Mouse (Mus musculus): ENCODE measurements around the gene Fgf23. TPM values are rescaled to one million over a fixed set of nuclear protein-coding genes. Genes with fewer than 3 reads are reported as not detected.

Fgf23 gene
- polyA plus RNA-seq, 1 experiment from 2014 or later, result not detected

DNA sequence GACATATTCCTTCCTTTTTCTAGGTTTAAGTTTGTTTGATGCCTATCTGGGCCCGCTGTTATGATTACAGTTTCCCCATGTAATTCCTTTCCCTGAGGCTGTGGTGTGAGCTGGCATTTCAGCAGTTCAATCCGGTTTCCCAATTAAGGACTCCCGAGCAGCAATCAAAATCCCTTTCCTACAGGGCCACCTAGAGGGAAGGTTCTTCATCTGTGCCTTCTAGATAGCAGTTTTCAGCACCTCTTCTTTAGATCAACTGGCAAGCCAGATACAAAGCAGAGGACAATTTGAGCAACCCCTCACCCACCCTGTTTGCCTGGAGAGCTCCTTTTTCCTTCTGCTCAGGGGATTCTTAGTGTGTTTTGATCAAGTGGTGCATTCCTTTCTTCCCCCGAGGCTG, 14.0 kb downstream of the Fgf23 start:
- DNase-seq, result no peak
- H3K9ac ChIP-seq, result no peak overlapping the region
- H3K27me3 ChIP-seq, result peaks cover 5% of the 10 kb centered on the region
- no peaks in the 10 kb centered on the region for H3K4me1 ChIP-seq (replicated peaks)
- no peak for ATAC-seq (ENCODE audit: low read depth)
- 0 out of 2 replicates have a peak, but pooled peaks cover 3% of the 10 kb centered on the region for H3K36me3 ChIP-seq
- no peak overlapping the region for H3K4me2 ChIP-seq
- 57% methylated on average over 4 of the region's 4 CpGs for WGBS (ENCODE audit: insufficient replicate concordance)
- no peak overlapping the region for H3K4me3 ChIP-seq (replicated peaks)
- H3K27ac ChIP-seq, result no peak overlapping the region
- H3K9me3 ChIP-seq (replicated peaks), result no peaks in the 10 kb centered on the region

DNA sequence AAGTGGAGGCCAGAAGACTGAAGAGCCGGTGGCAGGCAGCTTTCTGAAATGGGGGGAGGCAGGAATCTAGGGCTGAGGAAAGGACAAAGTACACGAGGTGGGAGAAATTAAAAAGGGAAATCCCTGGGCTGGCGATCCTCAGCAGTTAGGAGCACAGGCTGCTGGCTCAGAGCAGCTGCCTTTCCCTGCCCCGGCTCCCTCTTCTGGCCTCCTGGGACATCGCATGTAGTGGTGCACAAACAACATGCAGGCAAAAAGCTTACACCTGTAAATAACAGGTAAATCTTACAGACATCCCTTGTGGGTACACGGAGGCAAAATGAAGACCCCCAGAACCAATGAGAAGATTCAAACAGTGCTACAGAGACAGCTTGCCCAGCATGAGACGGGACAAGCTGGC, 21.9 kb downstream of the Fgf23 start:
- Histone ChIP-seq H3K9ac (no peak overlapping the region), H3K4me2 (no peak overlapping the region), H3K4me1 (replicated peaks) (no peaks in the 10 kb centered on the region), H3K4me3 (replicated peaks) (no peak overlapping the region), H3K27ac (no peak overlapping the region), H3K36me3 (0 out of 2 replicates have a peak, but pooled peaks cover 3% of the 10 kb centered on the region), H3K27me3 (no peaks in the 10 kb centered on the region), H3K9me3 (replicated peaks) (no peaks in the 10 kb centered on the region)
- ATAC-seq (ENCODE audit: low read depth) (no peak), DNase-seq (no peak)
- 48% methylated on average over 7 of the region's 7 CpGs for WGBS (ENCODE audit: insufficient replicate concordance)

DNA sequence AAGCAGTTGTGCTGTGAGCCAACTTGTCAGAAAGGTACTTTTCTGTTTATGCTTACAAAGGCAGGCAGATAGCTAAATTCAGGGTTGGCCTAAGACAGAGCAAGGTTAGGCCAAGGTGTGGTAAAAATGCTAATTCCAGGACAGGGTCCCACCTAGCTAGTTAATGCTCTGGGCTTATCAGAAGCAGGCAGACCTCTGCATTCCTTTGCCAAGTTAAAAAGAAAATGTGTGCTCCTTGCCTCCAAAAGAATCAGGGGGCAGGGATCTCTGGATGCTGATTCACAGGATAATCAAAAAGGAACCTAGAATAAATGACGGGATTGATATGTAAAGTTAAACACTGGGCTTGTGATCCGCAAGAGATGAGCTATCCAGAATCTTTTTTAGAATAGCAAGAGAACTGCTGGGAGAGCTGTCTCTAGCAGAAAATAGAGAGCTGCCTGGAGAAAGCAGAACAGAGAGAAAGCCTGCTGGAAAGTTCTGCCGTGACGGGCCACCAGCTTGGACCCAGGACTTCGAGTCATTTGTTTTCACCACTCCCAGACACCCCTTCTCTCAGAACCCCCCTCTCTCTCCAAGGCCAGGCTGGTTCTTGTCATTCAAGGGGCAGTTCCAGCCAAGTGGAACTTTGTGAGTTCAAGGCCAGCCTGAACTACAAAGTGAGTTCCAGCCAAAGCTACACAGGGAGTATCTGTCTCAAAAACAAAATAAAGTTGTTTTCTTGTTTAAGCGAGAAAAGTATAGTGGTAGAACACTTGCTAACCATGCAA, 31.0 kb downstream of the Fgf23 start:
- H3K27me3 ChIP-seq, result peaks cover 7% of the 10 kb centered on the region; the same call in 1 of the 2 replicates
- no peak overlapping the region for H3K4me2 ChIP-seq
- peaks cover 3% of the 10 kb centered on the region for H3K4me1 ChIP-seq (replicated peaks)
- ATAC-seq (ENCODE audit: low read depth) (no peak), DNase-seq (no peak)
- no peaks in the 10 kb centered on the region for H3K36me3 ChIP-seq
- 77% methylated on average over 6 of the region's 6 CpGs for WGBS (ENCODE audit: insufficient replicate concordance)
- H3K27ac ChIP-seq, result no peak overlapping the region
- no peaks in the 10 kb centered on the region for H3K9me3 ChIP-seq (replicated peaks)
- no peak overlapping the region for H3K4me3 ChIP-seq (replicated peaks)
- no peak overlapping the region for H3K9ac ChIP-seq

DNA sequence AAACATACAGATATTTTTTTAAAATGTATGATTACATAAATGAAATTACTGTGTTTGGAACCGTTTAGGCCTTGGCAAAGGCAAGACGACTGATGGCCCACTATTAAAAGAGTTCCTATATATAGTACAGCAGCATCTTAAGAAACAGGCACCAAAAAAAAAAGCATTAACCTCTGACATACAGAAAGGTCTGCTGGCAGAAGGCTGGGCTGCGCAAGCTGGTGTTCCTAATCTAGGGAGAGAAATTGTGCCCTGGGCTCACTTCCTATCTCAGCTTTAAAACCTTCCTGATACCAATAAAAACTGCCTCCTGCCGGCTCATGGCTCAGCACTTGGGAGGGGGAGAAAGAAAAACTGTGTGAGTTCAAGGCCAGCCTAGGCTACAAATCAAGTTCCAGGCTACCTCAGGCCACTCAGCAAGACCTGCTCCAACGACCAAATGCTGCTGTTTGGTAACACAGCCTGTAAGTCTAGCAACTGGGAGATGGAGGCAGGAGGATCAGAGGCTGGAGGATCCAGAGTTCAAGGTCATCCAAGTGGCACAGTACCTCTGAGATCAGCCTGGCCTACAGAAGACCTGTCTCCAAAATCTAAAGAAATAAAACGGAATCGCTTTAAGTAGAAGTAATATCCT, 31.8 kb downstream of the Fgf23 start:
- Histone ChIP-seq H3K9me3 (replicated peaks) (no peaks in the 10 kb centered on the region), H3K9ac (no peak overlapping the region), H3K27ac (no peak overlapping the region), H3K27me3 (peaks cover 13% of the 10 kb centered on the region), H3K4me2 (no peak overlapping the region), H3K4me1 (replicated peaks) (peaks cover 6% of the 10 kb centered on the region), H3K36me3 (no peaks in the 10 kb centered on the region), H3K4me3 (replicated peaks) (no peak overlapping the region)
- DNase-seq (no peak), ATAC-seq (ENCODE audit: low read depth) (no peak)
- 60% methylated on average over 7 of the region's 7 CpGs for WGBS (ENCODE audit: insufficient replicate concordance)

DNA sequence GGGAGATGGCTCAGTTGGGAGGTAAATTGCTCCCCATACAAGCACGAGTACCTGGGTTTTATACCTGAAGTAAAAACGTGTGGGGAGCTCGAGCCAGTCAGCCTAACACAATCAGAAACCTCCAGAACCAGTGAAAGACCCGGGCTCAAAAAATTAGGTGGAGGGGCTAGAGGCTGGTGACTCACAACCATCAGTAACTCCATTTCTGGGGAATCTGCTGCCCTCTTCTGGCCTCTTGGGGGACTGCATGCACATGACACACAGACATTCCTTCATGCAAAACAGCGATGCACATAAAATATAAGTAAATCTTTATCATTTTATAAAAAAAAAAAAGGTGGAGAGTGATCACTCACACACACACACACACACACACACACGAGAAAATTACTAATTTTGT, 32.4 kb downstream of the Fgf23 start:
- no peaks in the 10 kb centered on the region for H3K36me3 ChIP-seq
- H3K4me1 ChIP-seq (replicated peaks), result peaks cover 10% of the 10 kb centered on the region
- WGBS (ENCODE audit: insufficient replicate concordance), result 45% methylated on average over 6 of the region's 6 CpGs
- H3K9me3 ChIP-seq (replicated peaks), result no peaks in the 10 kb centered on the region
- no peak for ATAC-seq (ENCODE audit: low read depth)
- no peak overlapping the region for H3K4me2 ChIP-seq
- peak; percentile 4 for DNase-seq
- H3K27ac ChIP-seq, result no peak overlapping the region
- peaks cover 17% of the 10 kb centered on the region for H3K27me3 ChIP-seq
- no peak overlapping the region for H3K4me3 ChIP-seq (replicated peaks)
- no peak overlapping the region for H3K9ac ChIP-seq

DNA sequence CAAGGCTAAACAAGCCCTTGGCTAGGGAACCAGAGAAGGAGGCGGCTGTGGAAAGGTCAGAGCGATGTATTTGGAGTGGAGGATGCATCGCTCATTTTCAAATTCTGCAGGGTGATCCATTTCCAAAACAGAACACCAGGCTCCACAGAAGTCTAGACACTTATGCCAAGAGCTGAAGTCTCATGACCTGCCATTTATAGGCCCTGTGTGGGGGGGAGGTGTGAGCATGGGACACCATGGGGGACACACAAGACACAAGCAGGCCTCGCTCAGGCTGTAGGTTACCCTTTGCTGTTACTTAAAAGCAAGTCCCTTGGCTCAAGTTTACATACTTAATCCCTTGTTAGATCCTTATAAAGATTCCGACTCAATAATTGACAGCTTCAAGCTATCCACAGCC, 33.5 kb downstream of the Fgf23 start:
- H3K4me1 ChIP-seq (replicated peaks), result peaks cover 10% of the 10 kb centered on the region

DNA sequence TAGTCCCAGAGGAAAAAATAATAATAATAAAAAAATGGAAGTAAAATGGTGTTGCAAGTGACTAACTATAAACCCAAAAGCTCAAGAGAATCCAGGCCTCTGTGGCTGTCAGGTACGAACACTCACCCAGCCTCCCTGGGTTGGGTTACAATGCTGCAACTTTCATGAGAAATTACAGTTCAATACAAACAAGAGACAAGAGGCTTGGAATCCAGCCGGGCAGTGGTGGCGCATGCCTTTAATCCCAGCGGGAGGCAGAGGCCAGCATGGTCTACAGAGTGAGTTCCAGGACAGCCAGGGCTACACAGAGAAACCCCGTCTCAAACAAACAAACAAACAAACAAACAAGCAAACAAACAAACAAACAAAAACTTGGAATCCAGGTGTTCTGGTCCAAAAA, 34.0 kb downstream of the Fgf23 start:
- no peak overlapping the region for H3K27ac ChIP-seq
- peaks cover 10% of the 10 kb centered on the region for H3K4me1 ChIP-seq (replicated peaks)
- no peak for DNase-seq
- no peak overlapping the region for H3K4me2 ChIP-seq
- no peaks in the 10 kb centered on the region for H3K9me3 ChIP-seq (replicated peaks)
- peaks cover 33% of the 10 kb centered on the region for H3K27me3 ChIP-seq
- no peak overlapping the region for H3K4me3 ChIP-seq (replicated peaks)
- WGBS (ENCODE audit: insufficient replicate concordance), result 68% methylated on average over 5 of the region's 5 CpGs
- H3K36me3 ChIP-seq, result no peaks in the 10 kb centered on the region
- ATAC-seq (ENCODE audit: low read depth), result no peak
- H3K9ac ChIP-seq, result no peak overlapping the region

More for the DNA sequence above, 33.5 kb downstream of the Fgf23 start:
- WGBS (ENCODE audit: insufficient replicate concordance), result 81% methylated on average over 5 of the region's 5 CpGs
- no peak for DNase-seq
- Histone ChIP-seq H3K36me3 (no peaks in the 10 kb centered on the region), H3K9ac (no peak overlapping the region), H3K4me2 (no peak overlapping the region), H3K4me3 (replicated peaks) (no peak overlapping the region), H3K9me3 (replicated peaks) (no peaks in the 10 kb centered on the region), H3K27me3 (peaks cover 28% of the 10 kb centered on the region), H3K27ac (no peak overlapping the region)
- no peak for ATAC-seq (ENCODE audit: low read depth)

DNA sequence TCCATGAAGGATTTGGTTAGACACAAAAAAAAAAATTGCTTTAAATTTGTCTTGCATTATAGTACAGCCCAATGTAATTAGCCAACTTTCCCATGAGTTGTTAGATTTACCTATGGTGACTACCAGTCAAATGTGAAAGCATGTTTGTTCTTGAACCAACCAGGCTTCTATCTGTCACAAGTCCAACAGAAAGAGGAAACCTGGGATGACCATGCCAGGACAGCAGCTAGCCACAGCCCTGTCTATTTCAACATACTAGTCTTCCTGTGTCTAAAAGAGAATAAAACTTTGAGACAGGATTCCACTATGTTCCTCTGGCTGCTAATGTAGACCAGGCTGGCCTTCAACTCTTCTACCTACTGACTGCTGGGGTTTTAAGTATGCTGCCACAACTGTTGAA, 34.7 kb downstream of the Fgf23 start:
- DNase-seq (no peak), ATAC-seq (ENCODE audit: low read depth) (no peak)
- no peak overlapping the region for H3K9ac ChIP-seq
- no peaks in the 10 kb centered on the region for H3K9me3 ChIP-seq (replicated peaks)
- no peak overlapping the region for H3K4me3 ChIP-seq (replicated peaks)
- peaks cover 40% of the 10 kb centered on the region for H3K27me3 ChIP-seq
- no peaks in the 10 kb centered on the region for H3K36me3 ChIP-seq
- H3K27ac ChIP-seq, result no peak overlapping the region
- no peak overlapping the region for H3K4me2 ChIP-seq
- peaks cover 10% of the 10 kb centered on the region for H3K4me1 ChIP-seq (replicated peaks)

DNA sequence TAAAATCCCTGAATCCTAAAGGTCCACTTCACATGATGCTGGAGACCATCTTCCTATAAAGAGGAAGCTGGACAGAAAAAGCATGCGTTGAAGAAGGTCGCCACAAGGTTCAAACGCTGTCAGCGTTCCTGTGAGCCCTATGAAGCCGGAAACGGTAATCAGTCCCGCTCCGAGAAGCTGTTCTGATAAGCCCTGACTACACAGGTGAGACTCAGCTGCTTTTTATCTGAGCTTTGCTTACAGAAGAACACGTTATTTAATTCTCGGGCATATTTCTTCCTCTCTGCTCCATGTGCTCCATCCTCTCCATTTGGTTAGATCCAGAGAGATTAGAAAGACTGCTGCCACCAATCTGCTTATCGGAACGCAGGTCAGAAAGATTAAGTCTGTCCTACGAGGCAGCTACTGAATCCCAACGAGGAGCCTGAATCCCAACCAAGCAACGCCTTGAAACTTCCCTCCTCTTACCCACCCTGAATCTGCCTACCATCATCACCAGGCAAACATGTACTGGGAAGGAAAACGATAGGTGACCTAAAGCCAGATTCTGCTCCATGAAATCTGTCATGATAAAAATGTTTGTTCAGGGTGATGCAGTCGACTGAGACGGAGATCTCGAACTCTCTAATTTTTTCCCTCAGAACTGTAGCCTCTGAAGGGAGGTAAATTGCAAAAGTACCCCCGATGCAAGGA, 35.8 kb downstream of the Fgf23 start:
- H3K27ac ChIP-seq, result no peak overlapping the region
- H3K27me3 ChIP-seq, result peaks cover 40% of the 10 kb centered on the region
- H3K9ac ChIP-seq, result peak overlapping the region; percentile 43; the same call in 1 of the 2 replicates
- no peak for ATAC-seq (ENCODE audit: low read depth)
- no peak for DNase-seq
- H3K4me3 ChIP-seq (replicated peaks), result peak overlapping the region; percentile 58
- H3K9me3 ChIP-seq (replicated peaks), result no peaks in the 10 kb centered on the region
- WGBS (ENCODE audit: insufficient replicate concordance), result 14% methylated on average over 20 of the region's 20 CpGs
- peak overlapping the region; percentile 68 for H3K4me2 ChIP-seq
- H3K36me3 ChIP-seq, result no peaks in the 10 kb centered on the region
- peaks cover 10% of the 10 kb centered on the region for H3K4me1 ChIP-seq (replicated peaks)

DNA sequence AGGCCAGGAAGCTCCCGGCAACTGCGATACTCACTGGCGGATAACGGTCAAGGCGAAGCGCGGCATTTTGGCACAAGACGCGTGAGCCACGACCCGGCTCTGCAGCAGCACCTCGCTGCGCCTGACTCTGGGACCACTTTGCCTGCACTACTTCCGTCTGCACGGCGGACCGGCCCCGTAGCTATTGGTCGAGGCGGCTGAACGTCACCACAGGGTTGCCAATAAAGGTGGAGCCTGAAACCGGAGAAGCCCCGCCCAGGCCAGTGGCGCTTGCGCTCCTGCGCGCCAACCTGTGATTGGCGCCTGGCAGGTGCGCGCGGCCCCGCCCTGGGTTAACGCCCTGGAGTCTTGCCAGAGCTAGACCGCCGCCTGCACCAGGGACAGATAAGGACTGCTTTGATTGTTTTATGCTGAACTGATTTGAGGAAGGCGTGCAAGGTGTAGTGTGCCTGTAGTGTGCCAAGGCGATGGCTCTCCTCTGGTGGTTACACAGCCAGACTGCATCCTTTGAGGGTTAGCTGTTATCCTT, 36.8 kb downstream of the Fgf23 start, which contains the start of gene Tigar:
Gene Tigar, minus strand, starts transcription at position 156 of the 529 bp plus-strand sequence.
- ATAC-seq (ENCODE audit: low read depth), result peak; percentile 96
- peak within 1 kb of the TSS; percentile 58 for H3K4me3 ChIP-seq (replicated peaks)
- H3K4me1 ChIP-seq (replicated peaks), result peaks cover 10% of the 10 kb centered on the region
- no peaks in the 10 kb centered on the region for H3K36me3 ChIP-seq
- peak within 1 kb of the TSS; percentile 43; the same call in 1 of the 2 replicates for H3K9ac ChIP-seq
- H3K27ac ChIP-seq, result no peak within 1 kb of the TSS
- under 1% methylated on average over 37 of the region's 37 CpGs for WGBS (ENCODE audit: insufficient replicate concordance)
- no peaks in the 10 kb centered on the region for H3K9me3 ChIP-seq (replicated peaks)
- H3K27me3 ChIP-seq, result peaks cover 41% of the 10 kb centered on the region
- H3K4me2 ChIP-seq, result peak within 1 kb of the TSS; percentile 68
- peak; percentile 74 for DNase-seq

DNA sequence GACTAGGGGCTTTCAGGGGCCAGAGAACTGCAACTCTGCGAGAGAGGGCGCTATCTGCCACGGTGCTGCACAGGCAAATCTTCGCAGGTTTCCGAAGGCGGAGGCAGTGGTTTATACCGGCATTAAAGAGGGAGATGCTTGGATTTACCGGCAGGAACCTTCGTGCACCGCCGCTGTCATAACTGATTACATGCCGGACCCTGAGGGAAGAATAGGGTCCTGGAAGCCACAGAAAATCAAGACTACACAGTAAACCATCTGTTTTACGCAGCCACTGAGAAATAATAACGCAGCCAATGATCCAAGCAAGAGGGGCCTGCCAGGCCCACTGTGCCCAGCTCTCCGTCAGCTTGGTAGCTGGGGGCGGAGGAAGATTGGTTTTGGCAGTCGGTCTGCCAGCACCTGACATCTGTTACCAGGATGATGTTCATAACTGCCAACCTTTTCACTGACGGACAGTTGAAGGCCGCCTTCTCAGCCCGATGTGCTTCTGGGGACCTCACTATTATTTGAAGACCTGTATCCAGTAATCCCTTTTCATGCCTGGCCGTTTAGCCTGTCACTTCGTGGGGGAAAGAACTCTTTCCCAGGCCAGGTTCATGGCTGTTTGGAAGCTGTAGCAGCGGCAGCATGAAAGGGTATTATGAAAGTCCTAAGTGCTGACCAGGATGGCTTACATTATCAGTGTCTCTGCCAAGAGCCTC, 42.2 kb downstream of the Fgf23 start:
- H3K4me1 ChIP-seq (replicated peaks), result no peaks in the 10 kb centered on the region
- H3K27ac ChIP-seq, result no peak overlapping the region
- ATAC-seq (ENCODE audit: low read depth), result no peak
- no peak overlapping the region for H3K4me2 ChIP-seq
- peaks cover 29% of the 10 kb centered on the region for H3K27me3 ChIP-seq
- no peaks in the 10 kb centered on the region for H3K9me3 ChIP-seq (replicated peaks)
- 64% methylated on average over 23 of the region's 23 CpGs for WGBS (ENCODE audit: insufficient replicate concordance)
- no peak for DNase-seq
- H3K36me3 ChIP-seq, result no peaks in the 10 kb centered on the region
- H3K4me3 ChIP-seq (replicated peaks), result no peak overlapping the region
- no peak overlapping the region for H3K9ac ChIP-seq
